Mouse (Mus musculus) thymus, postnatal 14 days (tissue): ENCODE data around the gene Asic3.
"Not testable (repeated sequence)": the region's sequence is repeated elsewhere in the genome, so short reads cannot be mapped to it uniquely, and the experiment has no call there.

Source experiments
- DNase-seq: peaks from one replicate; pipeline ENCODE4 v3.0.0; 2021

Asic3 gene

DNA sequence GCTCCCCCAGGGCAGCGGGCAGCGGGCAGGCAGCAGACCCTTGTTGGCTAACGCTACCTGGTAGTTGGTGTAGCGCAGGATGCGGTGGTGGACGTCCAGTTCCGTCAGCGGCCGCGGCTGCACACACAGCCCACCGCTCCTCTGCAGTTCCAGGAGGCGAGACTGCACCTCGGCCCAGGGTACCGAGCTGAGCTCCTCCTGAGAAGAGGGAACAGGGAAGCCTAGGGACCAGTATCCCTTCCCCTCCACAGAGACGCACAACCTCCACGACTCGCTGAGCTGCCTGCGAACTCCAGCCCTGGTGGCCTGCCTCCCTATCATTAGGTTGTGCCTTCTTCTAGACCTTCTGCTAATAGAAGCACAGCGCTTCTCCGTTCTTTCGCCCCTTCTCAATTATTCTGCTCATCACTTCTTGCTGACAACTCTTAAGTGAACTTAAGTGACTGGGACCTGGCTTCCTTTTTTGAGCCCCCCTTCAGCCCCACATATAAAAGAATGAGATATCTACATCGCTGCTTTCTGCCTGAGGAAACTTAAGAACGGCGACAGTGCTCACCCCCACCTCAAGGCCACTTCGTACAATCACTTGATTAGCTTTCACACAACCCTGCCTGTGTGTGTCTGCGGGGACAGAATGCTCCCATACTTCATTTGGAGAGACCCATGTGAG lies 24.8 kb upstream of the Asic3 start:
- no peak for DNase-seq

DNA sequence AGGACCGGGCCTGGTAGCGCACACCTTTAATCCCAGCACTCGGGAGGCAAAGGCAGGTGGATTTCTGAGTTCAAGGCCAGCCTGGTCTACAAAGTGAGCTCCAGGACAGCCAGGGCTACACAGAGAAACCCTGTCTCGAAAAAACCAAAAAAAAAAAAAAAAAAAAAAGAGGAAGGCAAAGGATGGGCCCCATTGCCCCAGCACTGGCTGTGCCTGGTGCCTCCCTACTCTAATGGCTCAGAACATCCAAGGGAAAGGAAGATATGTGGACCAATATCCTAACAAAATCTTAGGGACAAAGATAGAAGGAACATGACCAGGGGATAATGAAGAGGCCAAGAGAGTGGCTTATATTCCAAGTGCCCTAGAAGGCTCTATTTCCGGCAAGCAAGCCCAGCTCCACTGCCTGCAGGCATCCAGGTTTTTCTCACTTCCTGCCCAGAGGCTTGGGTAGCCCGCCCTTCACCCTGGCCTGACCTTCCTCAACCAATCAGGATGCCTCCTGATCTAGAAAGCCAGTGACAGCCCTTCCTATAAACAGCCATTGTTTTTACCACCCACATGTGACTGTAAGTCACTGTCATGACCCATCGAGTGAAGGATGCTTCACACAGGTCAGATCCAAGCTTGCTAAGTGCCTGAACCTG lies 24.1 kb upstream of the Asic3 start:
- peak; percentile 53 for DNase-seq

DNA sequence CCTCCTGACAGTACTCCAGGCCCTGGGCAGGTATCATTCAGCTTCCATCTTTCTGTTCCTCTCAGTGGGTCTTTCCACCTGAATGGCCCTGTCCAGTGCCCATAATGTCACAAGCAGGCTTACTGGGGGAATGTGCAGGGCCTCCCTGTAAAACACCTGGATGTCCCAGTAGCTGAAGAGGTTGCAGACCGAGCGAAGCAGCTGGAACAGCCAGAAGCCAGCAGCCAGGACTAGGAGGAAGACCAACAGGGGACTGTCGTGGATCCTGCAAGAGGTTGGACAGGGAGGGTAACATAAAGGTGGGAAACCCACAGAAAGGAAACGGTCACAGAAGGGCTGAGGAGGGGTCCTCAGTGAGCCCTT lies 23.6 kb upstream of the Asic3 start:
- no peak for DNase-seq

DNA sequence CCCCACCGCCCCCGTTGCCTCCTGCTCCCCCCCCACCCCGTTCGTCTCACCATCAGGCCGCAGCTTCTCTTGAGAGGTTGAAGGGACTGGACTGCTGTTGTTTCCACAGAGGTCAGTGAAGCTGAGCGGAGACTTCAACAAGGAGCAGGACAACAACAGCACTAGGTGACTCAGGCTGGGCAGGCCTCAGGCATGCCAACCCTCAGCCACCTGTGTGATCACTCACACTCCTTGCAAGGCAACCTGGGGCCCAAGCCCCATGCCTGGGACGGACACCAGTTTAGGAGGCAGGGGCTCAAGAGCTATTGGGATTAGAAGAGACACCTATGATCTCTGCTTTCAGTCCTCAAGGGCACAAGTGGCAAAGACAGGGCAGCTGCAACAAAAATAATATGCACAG lies 21.3 kb upstream of the Asic3 start, which contains the start of gene Atg9b:
Atg9b (minus strand) TSS at position 280 of the 400 bp plus-strand sequence.
- no peak for DNase-seq

DNA sequence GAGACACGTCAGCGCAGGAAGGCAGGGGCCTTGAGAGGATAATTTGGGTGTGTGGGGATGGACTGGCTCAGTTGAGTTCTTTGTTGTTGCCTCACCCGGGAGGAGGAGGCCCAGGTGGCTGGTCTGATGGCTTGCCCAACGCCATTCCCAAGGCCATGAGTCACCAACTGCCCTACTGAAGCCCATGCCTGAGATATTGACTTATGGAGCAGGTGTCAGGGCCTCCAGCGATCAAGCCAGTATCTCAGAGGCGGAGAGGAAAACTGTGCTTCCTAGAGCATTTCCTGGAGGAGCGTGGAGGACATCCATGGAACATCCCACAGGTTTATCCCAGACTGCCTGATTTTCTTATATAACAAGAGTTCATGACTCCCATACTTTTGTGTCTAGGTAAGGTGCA lies 20.5 kb upstream of the Asic3 start:
- no peak for DNase-seq

DNA sequence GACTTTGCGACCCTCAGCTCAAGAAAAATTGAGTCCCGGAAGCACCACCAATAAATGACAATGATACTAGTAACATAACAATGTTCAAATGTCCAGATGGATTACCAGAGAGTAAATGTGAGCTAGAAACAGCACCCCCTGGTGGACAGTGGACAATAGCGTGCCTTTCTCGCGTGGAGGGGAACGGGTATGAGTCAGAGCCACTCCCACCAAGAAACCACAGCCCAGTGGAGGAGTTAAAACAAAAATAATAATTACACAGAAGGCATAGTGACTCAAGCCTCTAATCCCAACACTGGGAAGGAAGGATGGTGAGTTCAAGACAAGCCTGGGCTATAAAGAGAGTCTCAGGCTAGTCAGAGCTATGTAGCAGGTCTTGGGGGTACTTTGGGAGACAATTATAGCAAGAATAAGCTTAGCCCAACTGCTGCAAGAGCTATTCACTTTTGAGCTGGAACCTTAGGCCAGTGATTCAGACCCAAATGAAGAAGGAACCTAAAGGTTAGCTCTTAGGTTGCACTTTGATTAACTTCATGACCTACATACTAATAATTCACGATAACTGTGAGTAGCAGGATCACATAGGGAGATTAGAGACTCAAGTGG lies 19.7 kb upstream of the Asic3 start, which contains the start of gene Abcb8:
Abcb8 (plus strand) TSS at position 272 of the 606 bp plus-strand sequence.
- DNase-seq, result peak; percentile 90

DNA sequence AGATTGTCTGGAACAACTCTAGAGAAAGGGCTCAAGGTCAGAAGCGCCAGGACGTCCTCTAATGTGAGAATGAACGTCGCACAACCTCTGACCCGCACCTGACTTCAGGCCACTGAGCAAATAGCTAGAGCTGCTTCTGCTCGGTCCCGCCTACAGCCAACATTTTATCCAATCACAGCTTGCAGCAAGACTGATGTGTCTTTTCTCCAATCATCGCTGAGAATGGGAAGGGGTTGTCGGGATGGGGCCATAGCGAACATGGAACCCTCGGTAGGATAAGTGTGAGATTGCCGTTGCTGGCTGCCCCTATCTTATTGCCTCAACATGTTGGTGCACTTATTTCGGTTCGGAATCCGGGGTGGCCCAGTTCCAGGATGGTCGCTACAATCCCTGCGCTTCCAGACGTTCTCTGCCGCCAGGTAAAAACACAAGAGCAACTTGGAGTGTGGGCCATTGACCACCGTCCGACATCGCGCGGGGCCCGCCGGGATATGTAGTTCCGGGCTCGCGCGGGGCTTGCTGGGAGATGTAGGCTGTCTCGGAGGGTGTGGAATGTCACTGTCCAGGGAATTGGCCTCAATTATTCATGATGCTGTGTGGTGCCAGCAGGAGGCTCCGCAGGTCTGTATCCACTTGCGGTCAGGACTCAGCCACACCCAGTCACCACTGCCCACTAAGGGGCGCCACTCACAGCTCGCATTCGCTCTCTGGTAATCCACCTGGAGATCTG lies 18.9 kb upstream of the Asic3 start:
- DNase-seq, result peak; percentile 92

DNA sequence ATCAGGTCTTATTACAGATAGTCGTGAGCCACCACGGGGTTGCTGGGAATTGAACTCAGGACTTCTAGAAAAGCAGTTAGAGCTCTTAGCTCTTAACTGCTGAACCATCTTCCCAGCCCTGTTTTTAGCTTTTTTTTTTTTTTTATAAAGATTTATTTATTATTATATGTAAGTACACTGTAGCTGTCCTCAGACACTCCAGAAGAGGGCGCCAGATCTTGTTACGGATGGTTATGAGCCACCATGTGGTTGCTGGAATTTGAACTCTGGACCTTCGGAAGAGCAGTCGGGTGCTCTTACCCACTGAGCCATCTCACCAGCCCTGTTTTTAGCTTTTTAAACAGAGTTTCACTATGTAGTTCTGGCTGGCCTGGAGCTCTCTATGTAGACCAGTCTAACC lies 16.9 kb upstream of the Asic3 start:
- not testable (repeated sequence) for DNase-seq

DNA sequence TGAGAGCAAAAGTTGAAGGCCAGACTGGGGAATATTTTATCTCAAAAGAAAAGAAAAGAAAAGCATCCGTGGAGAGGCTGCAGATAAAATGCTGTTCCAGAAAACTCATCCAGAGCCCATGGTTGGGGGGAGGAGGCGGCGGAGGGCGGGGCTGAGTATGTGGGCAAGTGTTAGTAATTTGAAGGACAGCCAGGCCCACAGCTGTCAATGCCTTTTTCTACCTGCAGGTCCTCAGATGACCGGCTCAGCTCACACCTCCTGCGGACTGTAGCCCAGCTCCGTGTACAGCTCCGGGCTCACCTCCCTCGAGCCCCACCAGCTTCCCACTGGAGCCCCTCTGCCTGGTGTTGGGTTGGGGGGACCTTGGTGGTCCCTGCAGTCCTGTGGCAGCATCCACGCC lies 13.5 kb upstream of the Asic3 start:
- no peak for DNase-seq

DNA sequence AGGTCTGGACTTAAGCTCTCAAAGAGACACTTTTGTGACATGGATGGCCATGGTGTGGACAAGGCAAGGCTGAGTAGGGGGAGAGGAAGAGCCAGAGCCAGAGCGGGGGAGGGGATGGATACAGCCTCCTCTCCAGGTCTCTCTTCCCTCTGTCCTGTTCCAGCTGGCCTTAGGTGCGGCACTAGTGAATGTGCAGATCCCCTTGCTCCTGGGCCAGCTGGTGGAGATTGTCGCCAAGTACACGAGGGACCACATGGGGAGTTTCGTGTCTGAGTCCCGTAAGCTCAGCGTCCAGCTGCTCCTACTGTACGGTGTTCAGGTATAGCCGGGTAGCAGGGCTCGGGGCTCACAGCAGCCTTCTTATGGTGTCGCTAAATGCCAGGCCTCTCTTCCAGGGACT lies 12.8 kb upstream of the Asic3 start:
- no peak for DNase-seq

DNA sequence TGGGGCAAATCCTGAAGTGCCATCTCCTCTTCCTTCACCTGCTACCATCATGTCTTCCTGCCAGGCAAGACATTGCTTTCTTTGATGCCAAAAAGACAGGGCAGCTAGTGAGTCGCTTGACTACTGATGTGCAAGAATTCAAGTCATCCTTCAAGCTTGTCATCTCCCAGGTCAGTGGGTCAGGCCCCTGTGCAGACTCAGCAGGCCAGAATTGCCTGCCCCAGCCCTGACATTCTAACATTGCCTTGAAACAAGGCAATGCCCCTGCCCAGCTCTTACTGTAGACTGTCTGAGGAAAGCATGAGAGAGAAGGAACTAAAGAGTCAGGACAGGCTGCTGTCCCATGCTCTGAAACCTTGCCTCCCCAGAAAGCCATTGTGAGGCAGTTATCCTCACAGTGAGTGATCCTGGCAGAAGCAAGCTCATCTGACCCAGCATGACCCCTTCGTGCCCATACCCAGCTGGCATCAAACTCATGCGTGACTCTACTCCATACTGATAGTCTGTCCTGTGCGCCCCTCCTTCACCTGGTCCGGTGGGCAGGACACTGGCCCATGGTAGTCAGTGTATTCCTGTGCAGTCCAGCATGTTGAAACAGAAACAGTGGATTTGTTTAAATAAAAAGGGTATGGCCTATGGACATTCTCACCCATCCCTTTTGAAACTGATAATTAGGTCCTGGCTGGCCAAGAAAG lies 12.1 kb upstream of the Asic3 start:
- DNase-seq, result no peak

DNA sequence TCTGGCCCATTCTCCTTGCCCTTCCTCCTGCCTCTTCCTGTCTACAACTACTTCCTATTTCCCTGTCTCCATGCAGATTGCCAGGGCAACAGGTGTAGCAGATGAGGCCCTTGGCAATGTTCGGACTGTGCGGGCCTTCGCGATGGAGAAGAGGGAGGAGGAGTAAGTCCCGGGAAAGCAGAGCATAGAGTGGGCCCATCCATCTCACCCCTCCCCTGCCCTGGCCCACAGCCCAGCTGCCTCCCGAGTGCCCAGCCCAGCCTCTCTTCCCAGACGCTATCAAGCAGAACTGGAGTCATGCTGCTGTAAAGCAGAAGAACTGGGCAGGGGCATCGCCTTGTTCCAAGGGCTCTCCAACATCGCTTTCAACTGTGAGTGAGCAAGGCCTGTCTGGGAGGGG lies 11.2 kb upstream of the Asic3 start:
- no peak for DNase-seq

DNA sequence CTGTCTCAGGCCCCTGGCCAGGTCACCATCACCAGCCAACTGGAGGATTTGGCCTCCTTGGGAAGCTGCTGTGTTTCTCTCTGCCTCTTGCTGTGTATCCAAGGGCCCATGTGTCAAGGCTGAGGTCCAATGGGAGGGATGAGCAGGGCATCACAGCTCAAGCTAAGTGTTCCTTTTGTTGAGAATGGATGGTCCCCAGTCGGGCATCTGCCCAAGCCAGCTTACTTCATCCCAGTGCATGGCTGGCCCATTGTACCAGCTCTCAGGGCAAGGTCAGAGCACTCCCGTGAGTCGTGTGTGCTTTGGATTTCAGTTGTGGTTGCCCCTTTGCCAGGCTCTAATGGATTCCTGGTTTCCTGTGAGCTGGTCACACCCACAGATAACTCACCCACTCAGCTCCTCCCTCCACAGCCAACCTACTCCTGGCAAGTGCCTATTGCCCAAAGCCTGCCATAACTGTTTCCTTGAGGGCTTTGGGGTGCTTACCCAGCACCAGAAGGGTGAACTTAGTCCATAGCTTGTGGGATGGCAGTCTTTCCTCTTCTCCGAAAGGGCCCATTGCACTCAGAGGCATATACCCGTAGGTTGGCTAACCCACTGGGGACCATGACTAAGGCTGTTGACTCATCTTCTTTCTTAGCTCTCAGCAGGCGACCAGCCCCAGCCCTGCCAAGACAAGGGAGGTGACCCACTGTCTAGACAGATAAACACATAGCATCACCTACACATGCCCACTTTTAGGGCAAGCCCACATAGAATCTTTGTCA lies 8.4 kb upstream of the Asic3 start:
- DNase-seq, result no peak

DNA sequence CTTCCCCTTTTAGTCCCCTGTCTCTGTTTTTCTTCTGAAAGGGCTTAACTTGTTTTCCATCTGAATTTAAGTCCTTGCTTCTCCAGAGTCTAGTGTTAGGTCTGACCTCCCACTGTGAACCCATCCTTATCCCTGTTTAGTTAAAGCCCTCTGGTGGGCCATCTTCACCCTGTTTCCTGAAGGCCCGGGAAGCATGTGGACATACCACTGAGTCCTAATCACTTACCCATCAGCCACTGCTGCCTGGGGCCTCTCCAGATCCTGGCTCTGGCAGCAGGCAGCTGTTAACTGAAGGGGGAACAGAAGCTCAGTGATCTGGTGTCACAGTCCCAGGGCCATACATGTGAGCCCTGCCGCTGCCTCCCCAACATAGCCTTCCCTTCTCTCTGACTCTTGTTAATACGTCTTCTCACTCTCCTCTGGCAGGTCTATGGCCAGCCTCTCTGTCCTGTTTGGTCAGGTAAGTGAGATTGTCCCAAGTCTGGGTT lies 7.8 kb upstream of the Asic3 start:
- no peak for DNase-seq

DNA sequence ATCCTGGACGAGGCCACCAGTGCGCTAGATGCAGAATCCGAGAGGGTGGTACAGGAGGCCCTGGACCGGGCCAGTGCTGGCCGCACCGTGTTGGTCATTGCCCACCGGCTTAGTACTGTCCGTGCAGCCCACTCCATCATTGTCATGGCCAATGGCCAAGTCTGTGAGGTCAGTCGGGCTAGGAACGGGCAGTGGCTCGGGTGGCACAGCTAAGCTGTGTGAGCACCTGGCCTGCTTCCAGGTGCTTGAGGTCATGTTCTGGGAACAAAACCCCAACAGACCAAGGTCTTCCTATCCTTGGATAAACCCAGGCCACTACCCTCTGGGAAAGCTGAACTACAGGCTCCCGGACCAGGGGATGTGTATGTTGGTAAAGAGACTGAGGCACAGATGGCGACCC lies 4.5 kb upstream of the Asic3 start:
- no peak for DNase-seq

DNA sequence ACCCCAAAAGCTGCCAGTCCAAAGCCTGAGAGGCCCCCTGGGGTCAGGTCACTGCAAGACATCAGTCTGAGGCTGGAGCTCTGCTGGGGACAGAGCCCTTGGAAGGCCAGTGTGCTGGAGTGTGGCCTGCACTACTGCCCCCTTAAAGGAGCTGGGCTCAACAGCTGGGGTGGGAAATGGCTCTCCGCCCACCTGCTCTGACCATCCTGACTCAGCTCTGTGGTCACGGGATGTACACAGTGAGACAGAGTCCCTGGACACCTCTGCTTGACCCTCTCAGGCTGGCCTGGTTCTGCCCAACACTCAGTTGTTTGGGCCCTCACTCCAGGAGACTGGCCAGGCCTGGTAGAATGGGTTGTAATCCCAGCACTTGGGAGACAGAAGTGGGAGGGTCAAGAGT lies 3.7 kb upstream of the Asic3 start:
- DNase-seq, result no peak

DNA sequence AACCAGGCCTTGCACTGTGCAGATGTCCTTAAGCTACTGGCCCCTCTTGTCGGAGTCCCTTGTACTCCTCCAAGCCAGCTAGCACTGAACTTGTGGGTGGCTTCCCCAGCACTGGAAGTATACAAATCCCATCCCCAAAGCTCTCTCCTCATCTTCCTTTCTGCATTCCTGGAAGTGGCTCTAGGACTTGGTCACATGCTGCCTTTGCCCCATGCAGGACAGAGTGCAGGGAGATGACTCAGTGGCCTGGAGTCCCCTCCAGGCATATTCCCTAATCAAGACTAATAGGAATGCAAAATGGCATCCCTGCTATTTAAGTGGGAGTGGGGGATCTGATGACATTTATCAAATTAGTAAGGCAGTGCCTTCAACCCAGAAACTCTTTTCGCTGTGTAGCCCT lies 1.1 kb upstream of the Asic3 start:
- no peak for DNase-seq

DNA sequence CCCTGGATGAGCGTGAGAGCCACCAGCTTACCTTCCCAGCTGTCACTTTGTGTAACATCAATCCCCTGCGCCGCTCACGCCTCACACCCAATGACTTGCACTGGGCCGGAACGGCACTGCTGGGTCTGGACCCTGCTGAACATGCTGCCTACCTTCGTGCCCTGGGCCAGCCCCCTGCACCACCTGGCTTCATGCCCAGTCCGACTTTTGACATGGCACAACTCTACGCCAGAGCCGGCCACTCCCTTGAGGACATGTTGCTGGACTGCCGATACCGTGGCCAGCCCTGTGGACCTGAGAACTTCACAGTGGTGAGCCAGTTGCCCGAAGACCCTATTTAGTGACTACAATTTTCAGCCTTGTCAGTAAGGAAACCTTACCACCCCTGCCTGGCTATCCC lies 746 bp downstream of the Asic3 start:
- no peak for DNase-seq

DNA sequence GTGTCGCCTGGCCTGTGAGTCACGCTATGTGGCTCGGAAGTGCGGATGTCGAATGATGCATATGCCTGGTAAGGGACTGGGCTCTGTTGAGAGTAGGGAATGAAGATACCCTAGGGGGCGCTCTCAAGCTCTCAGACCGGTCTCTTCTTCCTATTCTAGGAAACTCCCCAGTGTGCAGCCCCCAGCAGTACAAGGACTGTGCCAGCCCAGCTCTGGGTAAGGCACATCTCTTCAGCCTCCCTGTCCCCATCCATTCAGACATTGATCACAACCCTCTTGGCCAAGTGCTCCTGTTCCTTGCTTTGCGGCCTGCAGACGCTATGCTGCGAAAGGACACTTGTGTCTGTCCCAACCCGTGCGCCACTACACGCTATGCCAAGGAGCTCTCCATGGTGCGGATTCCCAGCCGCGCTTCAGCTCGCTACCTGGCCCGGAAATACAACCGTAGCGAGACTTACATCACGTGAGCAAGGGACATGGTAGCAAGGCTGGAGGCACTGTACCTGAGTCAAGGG lies 3.1 kb downstream of the Asic3 start:
- DNase-seq, result peak; percentile 84

DNA sequence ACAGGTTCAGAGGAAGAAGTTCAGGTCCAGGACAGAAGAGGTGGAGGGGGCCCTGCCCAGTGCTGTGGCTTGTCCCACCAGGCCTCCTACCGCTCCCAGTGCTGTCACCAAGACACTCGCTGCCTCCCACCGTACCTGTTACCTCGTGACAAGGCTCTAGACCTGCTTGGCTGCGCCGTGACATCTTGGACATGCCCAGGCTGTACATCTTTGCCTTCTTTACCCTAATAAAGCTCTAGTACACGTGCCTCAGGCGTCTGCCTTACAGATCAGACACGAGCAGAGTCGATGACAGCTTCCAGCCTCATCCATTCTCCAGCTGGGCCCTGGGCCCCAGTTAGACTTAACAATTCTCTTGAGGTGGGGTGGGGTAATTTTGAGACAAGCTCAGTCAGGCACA lies 4.4 kb downstream of the Asic3 start:
- DNase-seq, result no peak

DNA sequence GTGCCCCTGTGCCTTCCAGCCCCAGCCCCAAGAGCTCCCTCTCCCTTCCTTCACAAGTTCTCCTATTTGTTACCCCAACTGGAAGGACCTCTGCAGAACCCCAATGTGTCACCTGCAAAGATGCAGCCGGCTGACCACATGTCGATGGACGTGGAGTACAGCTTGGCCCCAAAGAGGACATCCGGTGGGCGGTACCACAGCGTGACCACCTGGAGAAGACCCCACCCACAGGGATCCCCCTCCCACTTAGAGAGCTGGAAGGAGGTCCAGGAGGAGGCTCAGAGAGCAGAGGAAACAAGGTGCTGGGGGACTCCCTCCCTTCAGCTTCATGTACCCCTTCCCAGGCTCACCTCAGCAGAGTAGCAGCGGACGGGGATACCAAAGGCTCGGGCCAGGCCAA lies 7.2 kb downstream of the Asic3 start:
- no peak for DNase-seq
